Mouse (Mus musculus): ENCODE results near the gene Tpcn1. TPM values are rescaled to one million over a fixed set of nuclear protein-coding genes. Genes with fewer than 3 reads are reported as not detected.
A peak's percentile ranks its signal among the peaks of the same experiment; 100 is the strongest.

Tpcn1 gene
- total RNA-seq, 1 experiment: 14.2 TPM

GRCm38 (mm10) chr5:120605688-120606087 is 17.2 kb upstream of the Tpcn1 start:
- H3K9ac ChIP-seq (ENCODE audit: insufficient read depth, low read depth, low read length, poor library complexity, severe bottlenecking): no peak overlapping the region; the same call in 1 of the 2 replicates
- H3K4me1 ChIP-seq (ENCODE audit: control insufficient read depth in 2 of 2, insufficient read depth in 2 of 2, low read length in 2 of 2, poor library complexity in 1 of 2): peaks cover 6 to 16% of the 10 kb centered on the region in 2 experiments; a peak in 3 of 4 replicates
- H3K27ac ChIP-seq (ENCODE audit: insufficient read depth, low read depth, low read length, poor library complexity, severe bottlenecking): no peak overlapping the region; the same call in 1 of the 2 replicates
- H3K36me3 ChIP-seq (ENCODE audit: control insufficient read depth, insufficient read depth, low read length, poor library complexity, severe bottlenecking): peaks cover 15% of the 10 kb centered on the region; the same call in 1 of the 2 replicates
- H3K4me3 ChIP-seq (ENCODE audit: insufficient read depth in 1 of 2, low read depth in 1 of 2, low read length in 2 of 2, poor library complexity in 1 of 2, severe bottlenecking in 1 of 2): peak overlapping the region; percentile 50 to 70; a peak in 3 of 4 replicates
- DNase-seq (ENCODE audit: low read depth, low spot score): peak; percentile 97
- in situ Hi-C loops (cut with MboI; ENCODE audit: low sequenced_read_pairs in 2 of 2, unreplicated experiment in 2 of 2): no loop called here
- no peaks in the 10 kb centered on the region for H3K9me3 ChIP-seq (ENCODE audit: control insufficient read depth, insufficient read depth, low read depth, low read length)
- no peak for TF ChIP-seq HCFC1 (IDR thresholded peaks at IDR 0.05; ENCODE audit: borderline replicate concordance, insufficient read depth, low read length)
- TF ChIP-seq ZC3H11A (IDR thresholded peaks at IDR 0.05; ENCODE audit: borderline replicate concordance, low read depth, low read length): 0 out of 2 replicates have a peak, but pooled peaks have one; percentile 11

- no peak for DNase-seq (ENCODE audit: low read depth, low spot score)
- peak overlapping the region; percentile 23 to 64; a peak in 3 of 4 replicates for H3K4me3 ChIP-seq (ENCODE audit: insufficient read depth in 1 of 2, low read depth in 1 of 2, low read length in 2 of 2, poor library complexity in 1 of 2, severe bottlenecking in 1 of 2)
- H3K9ac ChIP-seq (ENCODE audit: insufficient read depth, low read depth, low read length, poor library complexity, severe bottlenecking): peak overlapping the region; percentile 73; the same call in 1 of the 2 replicates
- no peaks in the 10 kb centered on the region for H3K9me3 ChIP-seq (ENCODE audit: control insufficient read depth, insufficient read depth, low read depth, low read length)
- H3K4me1 ChIP-seq (ENCODE audit: control insufficient read depth in 2 of 2, insufficient read depth in 2 of 2, low read length in 2 of 2, poor library complexity in 1 of 2): peaks cover 6 to 16% of the 10 kb centered on the region in 2 experiments; a peak in 3 of 4 replicates
- TF ChIP-seq CHD2 (IDR thresholded peaks at IDR 0.05; ENCODE audit: low read depth, low read length) (no peak), ZC3H11A (IDR thresholded peaks at IDR 0.05; ENCODE audit: borderline replicate concordance, low read depth, low read length) (no peak), HCFC1 (IDR thresholded peaks at IDR 0.05; ENCODE audit: borderline replicate concordance, insufficient read depth, low read length) (no peak)
- peaks cover 15% of the 10 kb centered on the region; the same call in 1 of the 2 replicates for H3K36me3 ChIP-seq (ENCODE audit: control insufficient read depth, insufficient read depth, low read length, poor library complexity, severe bottlenecking)
- in situ Hi-C loops (cut with MboI; ENCODE audit: low sequenced_read_pairs in 2 of 2, unreplicated experiment in 2 of 2): no loop called here
- H3K27ac ChIP-seq (ENCODE audit: insufficient read depth, low read depth, low read length, poor library complexity, severe bottlenecking): peak overlapping the region; percentile 52; the same call in 1 of the 2 replicates
These were observed 16.8 kb upstream of the Tpcn1 start for GRCm38 (mm10) chr5:120605241-120605661.

- Histone ChIP-seq H3K9ac (ENCODE audit: insufficient read depth, low read depth, low read length, poor library complexity, severe bottlenecking) (peak overlapping the region; percentile 73; the same call in 1 of the 2 replicates), H3K36me3 (ENCODE audit: control insufficient read depth, insufficient read depth, low read length, poor library complexity, severe bottlenecking) (peaks cover 15% of the 10 kb centered on the region; the same call in 1 of the 2 replicates), H3K9me3 (ENCODE audit: control insufficient read depth, insufficient read depth, low read depth, low read length) (no peaks in the 10 kb centered on the region), H3K4me3 (ENCODE audit: insufficient read depth in 1 of 2, low read depth in 1 of 2, low read length in 2 of 2, poor library complexity in 1 of 2, severe bottlenecking in 1 of 2) (peak overlapping the region; percentile 23 to 64; a peak in 3 of 4 replicates), H3K27ac (ENCODE audit: insufficient read depth, low read depth, low read length, poor library complexity, severe bottlenecking) (peak overlapping the region; percentile 52; the same call in 1 of the 2 replicates), H3K4me1 (ENCODE audit: control insufficient read depth in 2 of 2, insufficient read depth in 2 of 2, low read length in 2 of 2, poor library complexity in 1 of 2) (peaks cover 6 to 16% of the 10 kb centered on the region in 2 experiments; a peak in 3 of 4 replicates)
- peak; percentile 91 for DNase-seq (ENCODE audit: low read depth, low spot score)
- TF ChIP-seq ZC3H11A (IDR thresholded peaks at IDR 0.05; ENCODE audit: borderline replicate concordance, low read depth, low read length) (no peak), HCFC1 (IDR thresholded peaks at IDR 0.05; ENCODE audit: borderline replicate concordance, insufficient read depth, low read length) (no peak), MAFK (IDR thresholded peaks at IDR 0.05; ENCODE audit: insufficient read depth, low read depth, low read length) (no peak)
- in situ Hi-C loops (cut with MboI; ENCODE audit: low sequenced_read_pairs in 2 of 2, unreplicated experiment in 2 of 2): no loop called here
These were observed 16.4 kb upstream of the Tpcn1 start for GRCm38 (mm10) chr5:120604839-120605238.

GRCm38 (mm10) chr5:120603515-120603914 is 15.0 kb upstream of the Tpcn1 start:
- Histone ChIP-seq H3K4me1 (ENCODE audit: control insufficient read depth in 2 of 2, insufficient read depth in 2 of 2, low read length in 2 of 2, poor library complexity in 1 of 2) (peaks cover 6 to 16% of the 10 kb centered on the region in 2 experiments; a peak in 3 of 4 replicates), H3K9me3 (ENCODE audit: control insufficient read depth, insufficient read depth, low read depth, low read length) (no peaks in the 10 kb centered on the region), H3K9ac (ENCODE audit: insufficient read depth, low read depth, low read length, poor library complexity, severe bottlenecking) (no peak overlapping the region), H3K36me3 (ENCODE audit: control insufficient read depth, insufficient read depth, low read length, poor library complexity, severe bottlenecking) (peaks cover 5% of the 10 kb centered on the region; the same call in 1 of the 2 replicates), H3K4me3 (ENCODE audit: insufficient read depth in 1 of 2, low read depth in 1 of 2, low read length in 2 of 2, poor library complexity in 1 of 2, severe bottlenecking in 1 of 2) (no peak overlapping the region), H3K27ac (ENCODE audit: insufficient read depth, low read depth, low read length, poor library complexity, severe bottlenecking) (no peak overlapping the region)
- no peak for DNase-seq (ENCODE audit: low read depth, low spot score)
- in situ Hi-C loops (cut with MboI; ENCODE audit: low sequenced_read_pairs in 2 of 2, unreplicated experiment in 2 of 2): no loop called here
- no peak for TF ChIP-seq CHD2 (IDR thresholded peaks at IDR 0.05; ENCODE audit: low read depth, low read length)
- no peak for TF ChIP-seq ZNF384 (IDR thresholded peaks at IDR 0.05; ENCODE audit: low read depth, low read length)
- no peak for TF ChIP-seq ZC3H11A (IDR thresholded peaks at IDR 0.05; ENCODE audit: borderline replicate concordance, low read depth, low read length)
- no peak for TF ChIP-seq MAFK (IDR thresholded peaks at IDR 0.05; ENCODE audit: insufficient read depth, low read depth, low read length)
- TF ChIP-seq HCFC1 (IDR thresholded peaks at IDR 0.05; ENCODE audit: borderline replicate concordance, insufficient read depth, low read length): no peak

GRCm38 (mm10) chr5:120602210-120602609 is 13.7 kb upstream of the Tpcn1 start:
- TF ChIP-seq ZC3H11A (IDR thresholded peaks at IDR 0.05; ENCODE audit: borderline replicate concordance, low read depth, low read length) (no peak), CHD2 (IDR thresholded peaks at IDR 0.05; ENCODE audit: low read depth, low read length) (no peak), ZNF384 (IDR thresholded peaks at IDR 0.05; ENCODE audit: low read depth, low read length) (no peak), HCFC1 (IDR thresholded peaks at IDR 0.05; ENCODE audit: borderline replicate concordance, insufficient read depth, low read length) (no peak), MAFK (IDR thresholded peaks at IDR 0.05; ENCODE audit: insufficient read depth, low read depth, low read length) (no peak)
- Histone ChIP-seq H3K36me3 (ENCODE audit: control insufficient read depth, insufficient read depth, low read length, poor library complexity, severe bottlenecking) (peaks cover 3% of the 10 kb centered on the region; the same call in 1 of the 2 replicates), H3K9ac (ENCODE audit: insufficient read depth, low read depth, low read length, poor library complexity, severe bottlenecking) (no peak overlapping the region), H3K4me1 (ENCODE audit: control insufficient read depth in 2 of 2, insufficient read depth in 2 of 2, low read length in 2 of 2, poor library complexity in 1 of 2) (peaks cover 6 to 16% of the 10 kb centered on the region in 2 experiments; a peak in 3 of 4 replicates), H3K27ac (ENCODE audit: insufficient read depth, low read depth, low read length, poor library complexity, severe bottlenecking) (no peak overlapping the region), H3K9me3 (ENCODE audit: control insufficient read depth, insufficient read depth, low read depth, low read length) (no peaks in the 10 kb centered on the region), H3K4me3 (ENCODE audit: insufficient read depth in 1 of 2, low read depth in 1 of 2, low read length in 2 of 2, poor library complexity in 1 of 2, severe bottlenecking in 1 of 2) (no peak overlapping the region)
- no peak for DNase-seq (ENCODE audit: low read depth, low spot score)
- in situ Hi-C loops (cut with MboI; ENCODE audit: low sequenced_read_pairs in 2 of 2, unreplicated experiment in 2 of 2): no loop called here
